Mouse (Mus musculus) T-helper 1 cell (primary cell): ENCODE data around the gene Mbnl2.

Source experiments
- in situ Hi-C: fragments of 300-600 bp; cut with MboI, MseI; formaldehyde crosslinking; loops from one replicate; pipeline ENCODE4 v1.15.1; 2025; ENCODE audit warnings: high pct_unique_total_duplicates

Gene Mbnl2

DNA sequence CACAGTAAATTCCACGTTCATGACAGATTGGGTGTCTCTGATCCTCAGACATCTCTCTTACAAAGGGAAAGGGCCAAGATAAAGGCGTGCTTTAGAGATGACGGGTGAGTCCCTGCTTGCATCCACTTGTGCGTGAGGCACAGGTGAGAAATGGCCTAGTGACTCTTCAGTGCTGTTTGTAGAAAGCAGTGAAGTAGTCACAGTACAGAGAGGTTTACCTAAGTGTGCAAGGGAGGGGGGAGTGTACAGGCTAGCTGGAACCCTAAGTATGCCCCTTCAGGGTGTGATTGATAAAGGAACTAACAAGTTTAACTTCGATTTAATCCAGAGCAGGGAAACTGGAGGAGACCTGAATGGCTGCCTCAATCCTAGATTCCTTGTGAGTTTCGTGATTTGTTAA lies 130.8 kb downstream of the Mbnl2 start:
- in situ Hi-C loops: no loop called here

DNA sequence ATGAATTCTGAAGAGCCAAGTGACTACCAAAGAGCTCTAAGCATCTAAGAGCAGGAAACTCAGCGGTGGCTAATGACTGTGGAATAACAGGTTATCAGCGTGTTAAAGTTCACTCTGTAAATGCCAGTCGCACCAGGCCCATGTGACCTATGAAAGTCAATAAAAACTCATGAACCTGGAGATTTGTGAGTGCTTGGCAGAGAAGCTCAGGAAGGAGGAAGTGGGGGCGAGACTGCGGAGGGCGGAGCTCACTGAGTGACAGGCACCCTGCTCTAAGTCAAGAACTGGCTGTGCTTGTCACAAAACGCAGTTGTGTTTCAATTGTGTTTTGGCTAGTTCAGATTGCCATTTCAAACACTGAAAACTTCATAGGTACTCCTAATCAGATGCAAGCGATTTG lies 131.4 kb downstream of the Mbnl2 start:
- in situ Hi-C loops: no loop called here

DNA sequence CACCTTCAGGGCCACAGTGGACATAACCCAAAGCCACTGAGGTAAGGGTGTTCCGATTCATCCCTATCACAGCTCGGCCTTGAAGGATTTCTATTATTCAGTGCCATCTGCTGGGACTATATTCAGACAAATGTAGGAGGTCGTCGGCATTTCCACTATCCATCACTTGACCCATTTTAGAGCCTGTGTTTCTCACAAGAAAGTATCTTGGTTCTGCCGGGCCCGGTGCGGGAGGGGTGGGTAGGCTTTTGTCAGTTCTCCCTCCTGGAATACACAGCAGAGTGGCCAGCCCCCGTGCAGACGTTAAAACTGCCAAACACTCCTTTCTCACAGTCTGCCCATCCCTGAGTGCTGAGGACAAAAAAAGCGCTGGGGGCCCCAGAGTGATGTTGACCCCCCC lies 134.4 kb downstream of the Mbnl2 start:
- in situ Hi-C loops: no loop called here

DNA sequence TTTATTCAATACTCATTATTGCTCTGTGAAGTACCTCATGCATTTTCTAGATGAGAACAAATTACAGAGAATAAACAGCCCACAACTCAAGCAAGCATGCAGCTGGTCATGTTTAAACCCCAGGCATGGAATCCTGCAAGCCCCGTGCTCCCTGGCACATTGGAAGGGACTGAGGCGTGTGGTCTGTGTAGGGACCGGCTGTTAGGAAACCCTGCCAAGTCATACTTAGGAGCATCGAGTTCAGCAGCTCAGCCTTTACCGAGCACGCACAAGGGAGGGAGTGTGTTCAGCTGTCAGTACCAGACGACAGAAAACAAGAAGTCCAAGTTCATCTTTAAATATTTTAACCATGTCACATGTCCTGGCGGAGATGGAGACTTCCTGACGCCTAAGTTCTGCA lies 141.4 kb downstream of the Mbnl2 start:
- in situ Hi-C loops: no loop called here

DNA sequence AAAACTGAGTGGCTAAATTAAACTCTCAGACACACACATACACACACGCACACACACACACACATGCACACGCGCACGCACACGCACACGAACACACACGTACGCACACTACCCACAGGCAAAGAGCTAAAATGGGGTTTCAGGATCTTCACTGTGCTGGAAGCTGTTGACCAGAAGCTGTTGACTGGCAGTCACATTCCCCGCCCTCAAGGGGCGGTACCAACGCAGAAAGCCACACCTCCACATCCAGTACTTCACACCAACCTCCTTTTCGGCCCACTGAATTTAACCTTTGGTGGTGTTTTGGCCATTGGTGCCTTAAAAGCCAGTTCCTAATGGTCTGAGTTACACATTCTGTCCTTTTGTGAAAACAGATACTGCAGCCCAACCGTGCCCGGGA lies 143.5 kb downstream of the Mbnl2 start:
- in situ Hi-C loops: no loop called here

DNA sequence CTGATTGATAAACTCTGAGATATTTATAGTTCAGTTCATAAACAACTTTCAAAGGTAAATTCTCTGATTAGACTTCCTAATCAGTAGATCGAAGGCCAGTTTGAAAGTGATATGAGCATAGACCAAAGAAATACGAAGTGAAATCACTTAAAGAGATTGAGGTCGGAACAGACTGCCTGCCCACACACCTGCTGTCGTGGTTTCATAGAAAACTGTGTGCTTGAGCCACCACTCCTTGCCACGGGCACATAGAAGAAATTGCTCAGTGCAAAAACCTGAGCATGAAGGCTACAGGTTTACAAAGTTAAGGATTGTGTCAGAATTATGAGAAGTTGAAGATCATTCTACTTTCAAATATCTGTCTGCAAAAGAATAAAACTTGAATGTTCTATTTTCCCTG lies 153.0 kb downstream of the Mbnl2 start:
- in situ Hi-C loops: no loop called here

DNA sequence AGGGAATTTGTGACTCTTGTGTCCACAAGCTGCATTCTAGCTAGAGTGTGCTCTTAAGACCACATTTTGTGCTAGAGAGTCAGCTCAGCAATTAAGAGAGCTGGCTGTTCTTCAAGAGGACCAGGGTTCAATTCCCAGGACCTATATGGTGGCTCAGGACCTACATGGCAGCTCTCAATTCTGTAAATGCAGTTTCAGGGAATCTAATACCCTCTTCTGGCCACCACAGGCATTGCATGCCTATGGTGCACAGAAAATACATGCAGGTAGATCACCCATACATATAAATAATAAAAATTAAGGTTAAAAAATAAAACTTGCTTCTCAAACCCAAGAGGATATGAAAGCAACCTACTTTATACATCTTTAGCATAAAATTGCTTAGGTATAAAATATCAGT lies 157.3 kb downstream of the Mbnl2 start:
- in situ Hi-C loops: loop anchor here (10.0 kb wide), 1 partner anchor 288 kb away; no protein-coding TSS in a partner anchor

DNA sequence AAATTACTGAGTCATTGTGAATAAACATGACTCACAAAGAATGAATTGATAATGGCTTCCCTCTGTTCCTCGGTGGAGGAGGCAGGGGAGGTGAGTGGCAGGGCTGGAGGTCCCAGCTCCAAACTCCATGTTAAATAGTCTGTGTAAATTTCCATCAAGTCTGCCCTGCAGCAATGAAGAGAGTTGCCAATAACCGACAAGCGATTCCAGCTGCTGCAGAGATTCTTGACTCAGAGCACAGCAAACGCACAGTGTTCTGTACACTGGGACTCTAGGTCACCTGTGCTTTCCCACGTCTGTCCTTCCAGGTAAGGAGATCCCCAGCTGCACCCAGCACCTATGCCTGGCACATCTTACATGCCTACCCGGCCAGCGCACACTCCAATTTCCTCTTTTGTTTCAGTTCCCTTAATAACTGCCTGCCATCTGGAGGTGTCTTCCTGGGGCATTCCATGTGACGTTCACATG lies 158.5 kb downstream of the Mbnl2 start:
- in situ Hi-C loops: loop anchor here (10.0 kb wide), 1 partner anchor 289 kb away; no protein-coding TSS in a partner anchor

DNA sequence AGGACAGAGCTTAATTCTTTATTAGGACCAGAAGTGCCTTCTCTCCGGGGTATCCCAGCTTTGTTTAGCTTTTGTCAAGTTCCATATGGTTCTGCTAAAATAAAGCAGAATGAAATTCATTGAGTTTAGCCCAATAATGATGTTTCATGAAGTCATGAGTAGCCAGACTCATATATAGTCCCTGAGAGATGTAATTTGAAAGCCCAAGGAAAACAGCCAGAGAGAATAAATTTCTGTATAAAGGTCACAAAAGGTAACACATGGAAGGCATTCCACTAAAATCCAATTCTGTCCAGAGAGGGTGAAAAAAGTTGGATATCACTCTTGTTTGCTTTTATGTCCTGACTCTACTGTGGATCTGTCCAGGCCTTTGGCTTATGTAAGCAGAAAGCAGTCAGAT lies 159.4 kb downstream of the Mbnl2 start:
- in situ Hi-C loops: loop anchor here (10.0 kb wide), 1 partner anchor 290 kb away; no protein-coding TSS in a partner anchor

DNA sequence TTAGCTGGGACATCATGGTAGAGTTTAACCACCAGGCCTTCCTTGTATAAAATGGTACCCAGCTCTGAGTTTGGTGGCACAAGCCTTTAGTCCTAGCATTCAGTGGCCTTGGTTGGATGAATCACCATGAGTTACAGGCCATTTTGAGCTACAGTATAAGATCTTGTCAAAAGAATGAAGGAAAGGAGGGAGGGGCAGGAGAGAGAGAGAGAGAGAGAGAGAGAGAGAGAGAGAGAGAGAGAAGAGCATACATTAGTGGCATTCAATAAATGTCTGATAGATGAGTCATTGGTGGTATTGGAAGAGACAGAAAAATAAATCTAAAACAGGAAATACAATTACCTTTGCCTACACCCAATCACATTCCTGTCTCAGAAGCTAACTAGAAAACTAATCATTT lies 165.2 kb downstream of the Mbnl2 start:
- in situ Hi-C loops: no loop called here

DNA sequence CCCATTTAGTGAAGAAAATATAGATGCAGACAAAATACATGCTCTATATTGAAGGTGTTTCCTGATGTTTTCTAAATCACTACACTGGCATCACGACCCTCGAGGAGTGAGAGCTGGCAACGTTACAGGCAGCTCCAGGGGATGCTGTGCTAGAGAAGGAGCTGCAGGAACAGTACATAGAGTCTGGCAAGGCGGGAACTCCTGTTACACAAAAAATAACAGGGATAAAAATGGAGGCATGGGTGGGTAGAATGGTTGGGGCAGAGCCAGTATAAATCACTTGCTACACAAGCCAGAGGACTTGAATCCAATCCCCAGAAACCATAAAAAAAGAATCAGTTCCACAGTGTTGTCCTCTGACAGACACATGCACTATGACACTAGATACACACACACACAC lies 165.8 kb downstream of the Mbnl2 start:
- in situ Hi-C loops: no loop called here

DNA sequence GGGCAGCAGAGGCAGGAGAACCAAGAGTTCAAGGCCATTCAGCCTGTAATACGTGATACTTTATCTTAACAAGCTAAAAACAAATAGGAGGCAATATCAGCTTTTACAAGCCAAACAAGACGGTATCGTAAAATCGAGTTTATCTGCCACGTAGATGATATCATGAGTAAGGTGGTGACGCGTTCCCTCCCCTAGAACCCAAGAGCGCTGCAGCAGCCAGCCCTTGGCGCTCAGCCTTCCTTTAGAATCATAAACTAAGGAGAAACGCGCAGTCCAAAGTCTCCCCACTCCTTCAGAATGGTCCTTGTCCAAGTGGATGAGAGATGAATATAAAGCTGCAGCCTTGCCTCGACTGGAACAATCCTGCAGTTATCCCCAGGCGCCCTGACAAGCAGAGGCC lies 166.4 kb downstream of the Mbnl2 start:
- in situ Hi-C loops: no loop called here

DNA sequence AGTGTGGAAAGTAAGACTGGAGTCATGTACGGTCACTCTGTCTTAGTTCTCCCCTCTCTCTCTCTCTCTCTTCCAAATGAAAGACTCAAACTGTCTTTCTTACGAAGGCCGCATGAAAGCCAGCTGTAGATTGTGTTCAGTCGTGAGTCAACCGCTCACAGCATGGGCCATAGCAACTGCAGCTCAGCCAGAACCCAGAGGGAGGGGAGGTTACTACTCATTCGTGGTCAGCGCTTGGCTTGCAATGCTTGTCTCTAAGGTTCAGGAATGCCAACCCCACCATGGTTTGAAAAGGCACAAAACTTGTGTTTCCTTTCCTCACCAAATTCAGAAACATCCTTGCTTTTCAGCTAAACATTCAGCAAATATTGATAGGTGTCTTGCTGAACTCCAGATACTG lies 178.8 kb downstream of the Mbnl2 start:
- in situ Hi-C loops: no loop called here

DNA sequence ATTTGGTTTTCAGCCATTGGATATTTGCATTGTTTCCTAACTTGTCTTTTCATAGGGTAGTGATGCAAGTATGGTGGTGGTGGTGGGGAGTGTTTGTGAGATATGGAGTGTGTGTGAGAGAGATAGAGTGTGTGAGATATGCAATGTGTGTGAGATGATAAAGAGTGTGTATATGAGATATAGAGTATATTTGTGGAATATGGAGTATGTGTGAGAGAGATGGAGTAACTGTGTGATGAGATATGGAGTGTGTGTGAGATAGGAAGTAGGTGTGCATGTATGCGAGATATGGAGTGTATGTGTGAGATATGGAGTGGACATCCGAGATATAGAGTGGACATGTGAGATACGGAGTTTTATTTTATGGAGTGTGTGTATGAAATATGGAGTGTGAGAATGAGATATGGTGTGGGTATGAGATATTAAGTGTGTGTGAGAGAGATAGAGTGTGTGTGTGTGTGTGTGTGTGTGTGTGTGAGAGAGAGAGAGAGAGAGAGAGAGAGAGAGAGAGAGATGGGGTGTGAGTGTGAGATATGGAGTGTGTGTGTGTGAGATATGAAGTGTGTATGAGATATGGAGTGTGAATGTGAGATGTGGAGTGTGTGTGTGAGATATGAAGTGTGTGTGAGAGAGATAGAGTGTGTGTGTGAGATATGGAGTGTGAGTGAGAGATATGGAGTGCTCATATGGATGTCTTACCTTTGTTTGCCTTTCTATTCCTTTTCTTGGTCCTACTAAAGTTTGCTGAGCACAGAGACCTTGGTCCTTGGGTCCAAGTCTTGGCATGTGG lies 188.7 kb downstream of the Mbnl2 start:
- in situ Hi-C loops: no loop called here

DNA sequence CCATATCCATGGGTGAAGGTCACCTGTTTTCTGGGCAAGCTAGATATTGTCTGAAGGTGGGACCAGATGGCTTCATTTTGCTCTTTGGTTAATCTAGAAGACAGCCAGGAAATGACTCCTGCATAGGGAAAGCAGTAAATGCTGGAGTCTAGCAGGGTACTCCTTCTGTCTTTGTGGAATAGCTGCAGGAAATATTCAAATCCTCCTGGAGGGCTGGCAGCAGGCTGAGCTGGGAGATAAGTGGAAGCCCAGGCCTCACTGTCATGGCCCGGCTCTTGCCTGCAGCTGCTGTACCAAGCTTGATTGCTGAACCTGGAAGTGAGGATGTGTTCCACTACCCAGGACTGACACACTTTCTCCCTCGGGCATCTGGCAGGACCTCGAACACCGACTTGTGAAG lies 191.3 kb downstream of the Mbnl2 start:
- in situ Hi-C loops: no loop called here

DNA sequence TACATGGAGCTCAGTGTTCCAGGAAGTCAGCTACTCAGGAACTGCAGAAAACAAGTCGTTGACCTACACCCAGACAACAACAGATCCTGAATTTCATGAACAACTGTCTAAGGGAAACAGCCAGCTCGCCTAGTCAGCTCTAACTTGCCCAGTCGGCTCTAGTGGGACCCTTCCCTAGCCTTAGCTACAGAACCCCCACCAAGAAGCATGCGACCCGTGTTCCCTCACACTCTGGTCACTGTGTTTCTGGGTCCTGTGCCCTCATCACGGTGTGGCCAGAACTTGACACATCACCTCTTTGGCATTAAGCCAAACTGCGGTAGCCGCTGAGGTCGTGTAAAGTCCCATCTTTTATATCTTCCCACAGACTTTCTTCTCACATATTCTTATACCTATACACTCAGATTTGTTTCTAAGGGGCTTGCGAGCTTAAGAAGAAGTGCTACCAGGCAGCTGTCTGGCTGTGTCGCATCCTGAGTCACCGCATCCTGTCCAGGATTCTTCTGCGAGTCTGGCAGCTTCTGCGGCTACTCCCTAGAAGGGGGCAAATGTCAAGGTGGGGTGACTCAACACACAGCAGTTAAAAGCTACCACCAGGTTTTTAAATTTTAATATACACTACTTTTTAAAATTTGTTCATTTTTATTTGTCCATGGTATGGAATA lies 193.8 kb downstream of the Mbnl2 start:
- in situ Hi-C loops: no loop called here

DNA sequence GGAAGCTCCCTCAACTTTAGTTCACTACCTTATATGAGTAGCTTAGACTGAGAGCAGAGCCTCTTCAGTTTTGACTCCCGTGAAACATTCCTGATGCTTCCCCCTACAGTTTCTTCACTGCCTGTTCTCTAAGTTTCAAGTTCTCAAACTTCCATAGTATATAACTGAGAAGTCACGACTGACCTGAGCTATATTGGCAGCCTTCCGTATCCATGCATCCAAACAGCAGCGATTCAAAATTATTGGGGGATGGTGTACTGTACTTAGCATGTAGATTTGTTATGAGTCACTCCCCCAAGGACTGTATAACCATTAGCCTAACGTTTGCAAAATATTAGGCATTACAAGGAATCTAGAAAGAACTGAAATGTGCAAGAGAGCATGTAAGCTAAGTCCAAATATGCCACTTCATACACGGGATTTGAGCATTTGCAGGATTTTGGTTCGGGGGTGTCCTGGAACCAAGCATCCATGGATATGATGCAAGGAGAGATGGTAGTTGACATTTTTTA lies 200.8 kb downstream of the Mbnl2 start:
- in situ Hi-C loops: no loop called here

DNA sequence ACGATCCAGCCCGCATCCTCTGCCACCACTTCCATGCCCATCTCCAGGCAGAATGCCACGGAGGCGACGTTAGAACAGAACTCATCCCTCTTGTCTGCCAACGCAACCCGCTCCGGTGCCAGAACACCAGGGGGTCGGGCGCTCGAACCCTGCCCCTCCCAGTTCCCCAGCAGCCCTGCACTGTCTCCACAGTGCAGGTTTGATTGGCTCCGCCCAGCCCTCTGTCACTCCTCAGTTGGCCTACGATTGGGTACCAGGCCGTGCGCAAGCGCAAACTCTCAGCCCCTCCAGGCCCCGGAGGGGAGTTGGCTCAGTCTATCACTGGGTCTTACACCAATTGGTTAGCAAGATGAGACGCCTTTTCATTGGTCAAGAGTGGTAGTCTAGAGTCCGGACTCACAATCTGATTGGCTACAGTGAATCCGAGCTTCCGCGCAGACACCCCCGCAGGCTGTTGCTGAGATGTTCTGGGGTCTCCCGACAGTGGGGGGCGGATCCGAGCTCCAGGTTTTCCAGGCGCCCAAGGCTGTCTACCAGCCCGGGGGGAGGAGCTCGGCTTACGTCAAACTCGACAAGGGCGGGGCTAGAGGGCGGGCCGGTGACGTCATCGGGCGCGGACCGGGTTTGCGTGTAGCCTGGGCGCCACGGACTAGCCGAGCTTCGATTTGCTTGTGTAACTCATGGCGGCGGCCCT lies 202.0 kb downstream of the Mbnl2 start:
- in situ Hi-C loops: no loop called here

DNA sequence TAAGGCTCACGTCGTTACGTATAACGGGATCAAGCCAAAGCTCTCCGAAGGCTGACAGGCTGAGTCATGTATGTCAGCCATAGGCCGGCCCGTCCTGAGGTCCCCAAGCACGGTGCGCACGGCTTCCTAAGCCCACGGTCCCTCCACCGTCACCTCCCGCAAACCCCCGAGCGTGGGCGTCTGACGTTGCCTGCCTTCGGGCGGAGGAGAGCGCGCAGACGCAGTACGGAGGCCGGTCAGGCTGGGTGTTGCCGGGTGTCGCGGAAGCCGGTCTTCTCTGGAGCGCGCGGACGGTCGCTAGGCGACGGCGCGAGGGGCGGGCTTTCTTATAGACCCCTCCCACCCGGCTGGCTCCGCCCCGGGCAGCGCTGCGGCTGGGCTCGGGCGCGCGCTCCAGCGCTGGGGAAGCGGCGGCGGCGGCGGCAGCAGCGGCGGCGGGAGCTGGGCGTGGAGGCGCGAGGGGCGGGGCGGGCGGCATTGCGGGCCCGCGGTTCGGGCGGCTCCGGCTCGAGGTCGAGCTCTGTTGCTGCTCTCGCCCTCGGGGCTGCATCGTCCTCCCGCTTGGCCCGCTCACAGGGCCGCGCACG lies 202.6 kb downstream of the Mbnl2 start, which contains the start of gene Rap2a:
Gene Rap2a, plus strand, starts transcription at position 463 of the 587 bp plus-strand sequence.
- in situ Hi-C loops: no loop called here

DNA sequence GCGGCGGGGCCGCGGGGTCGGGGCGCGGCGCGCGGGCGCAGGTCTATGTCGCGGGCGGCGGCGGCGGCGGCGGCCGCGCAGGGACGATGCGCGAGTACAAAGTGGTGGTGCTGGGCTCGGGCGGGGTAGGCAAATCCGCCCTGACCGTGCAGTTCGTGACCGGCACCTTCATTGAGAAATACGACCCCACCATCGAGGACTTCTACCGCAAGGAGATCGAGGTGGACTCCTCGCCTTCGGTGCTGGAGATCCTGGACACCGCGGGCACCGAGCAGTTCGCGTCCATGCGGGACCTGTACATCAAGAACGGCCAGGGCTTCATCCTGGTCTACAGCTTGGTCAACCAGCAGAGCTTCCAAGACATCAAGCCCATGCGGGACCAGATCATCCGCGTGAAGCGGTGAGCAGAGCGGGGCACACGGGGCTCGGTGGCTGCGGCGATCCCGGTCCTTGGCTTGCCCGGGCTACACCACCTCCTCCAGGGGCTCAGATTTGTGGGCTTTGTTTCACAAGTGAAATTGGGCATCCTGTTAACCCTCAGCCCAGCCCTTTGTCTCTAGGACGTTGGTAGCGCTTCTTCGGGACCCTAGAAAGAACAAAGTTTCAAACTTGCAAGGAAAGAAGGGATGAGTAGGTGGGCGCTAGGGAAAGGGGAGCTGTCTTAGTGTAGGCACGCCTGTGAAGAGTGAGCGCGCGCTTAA lies 203.3 kb downstream of the Mbnl2 start:
- in situ Hi-C loops: no loop called here

DNA sequence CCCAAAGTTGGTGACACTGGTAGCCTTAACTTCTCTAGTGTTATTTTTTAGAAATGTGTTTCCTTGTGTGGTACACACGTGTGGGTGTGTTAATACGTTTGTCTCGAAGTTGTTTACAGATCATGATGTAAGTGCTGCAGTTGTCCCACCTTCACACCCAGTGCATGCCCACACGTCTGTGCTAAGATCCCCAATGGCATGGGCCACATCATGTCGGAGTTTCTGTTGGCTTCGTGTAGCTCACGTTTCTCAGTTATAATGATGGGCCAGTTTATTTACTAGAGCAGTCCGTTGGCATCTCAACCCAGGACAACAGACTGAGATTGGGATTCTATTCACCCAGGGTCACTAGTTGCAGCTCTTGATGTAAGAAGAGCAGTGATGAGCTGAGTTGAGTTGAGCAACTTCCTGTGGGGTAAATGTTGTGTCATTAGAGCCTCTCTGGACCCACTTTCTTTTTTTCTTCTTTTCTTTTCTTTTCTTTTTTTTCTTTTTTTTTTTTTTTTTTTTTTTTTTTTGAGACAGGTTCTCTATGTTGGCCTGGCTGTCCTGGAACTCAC lies 205.0 kb downstream of the Mbnl2 start:
- in situ Hi-C loops: no loop called here
